Mouse (Mus musculus) intestine, embryonic 15.5 days (tissue): Measurements from ENCODE around the gene Zdhhc19. TPM values are rescaled to one million over a fixed set of nuclear protein-coding genes. Genes with fewer than 3 reads are reported as not detected.

Experiments
- ATAC-seq: fragments of 200-750 bp; cut with Nextera tagmentation; 2 replicates; pipeline ENCODE4 v1.8.0; 2017; ENCODE audit warnings: moderate TSS enrichment, moderate library complexity
- H3K27ac ChIP-seq: fragments of 300-500 bp; sonication (generic); 2 replicates; pipeline ENCODE4 v1.5.1; 2015; ENCODE audit warnings: mild to moderate bottlenecking, inconsistent platforms
- H3K27me3 ChIP-seq: fragments of 300-500 bp; sonication (generic); replicated peaks from 2 replicates; pipeline ENCODE4 v1.6.1; 2015; ENCODE audit warnings: inconsistent platforms
- H3K36me3 ChIP-seq: fragments of 300-500 bp; sonication (generic); 2 replicates; pipeline ENCODE4 v1.6.1; 2015; ENCODE audit warnings: inconsistent platforms
- H3K4me1 ChIP-seq: fragments of 300-500 bp; sonication (generic); replicated peaks from 2 replicates; pipeline ENCODE4 v1.6.1; 2015; ENCODE audit warnings: inconsistent platforms
- H3K4me2 ChIP-seq: fragments of 300-500 bp; sonication (generic); replicated peaks from 2 replicates; pipeline ENCODE4 v1.6.1; 2015; ENCODE audit warnings: mild to moderate bottlenecking, inconsistent platforms
- H3K4me3 ChIP-seq: fragments of 300-500 bp; sonication (generic); replicated peaks from 2 replicates; pipeline ENCODE4 v1.5.1; 2015; ENCODE audit warnings: inconsistent platforms
- H3K9ac ChIP-seq: fragments of 300-500 bp; sonication (generic); 2 replicates; pipeline ENCODE4 v1.6.1; 2015; ENCODE audit warnings: inconsistent platforms
- H3K9me3 ChIP-seq: fragments of 300-500 bp; sonication (generic); 2 replicates; pipeline ENCODE4 v1.6.1; 2016; ENCODE audit warnings: inconsistent platforms
- WGBS: fragments of 180-500 bp; shearing (Covaris S2); methylation state at CpG from one replicate; pipeline ENCODE4 v1.1.7; 2015; 5-methylcytosine and 5-hydroxymethylcytosine counted together
- polyA plus RNA-seq: library from polyadenylated mRNA; unstranded; fragments of >200 nt; fragmentation: Nextera tagmentation; extraction: Ambion mirVana; gene quantifications from 2 replicates; pipeline ENCODE4 v1.2.1, GENCODE M21; 2015

Gene Zdhhc19
- polyA plus RNA-seq, 1 experiment from 2014 or later: 1.1 TPM

DNA sequence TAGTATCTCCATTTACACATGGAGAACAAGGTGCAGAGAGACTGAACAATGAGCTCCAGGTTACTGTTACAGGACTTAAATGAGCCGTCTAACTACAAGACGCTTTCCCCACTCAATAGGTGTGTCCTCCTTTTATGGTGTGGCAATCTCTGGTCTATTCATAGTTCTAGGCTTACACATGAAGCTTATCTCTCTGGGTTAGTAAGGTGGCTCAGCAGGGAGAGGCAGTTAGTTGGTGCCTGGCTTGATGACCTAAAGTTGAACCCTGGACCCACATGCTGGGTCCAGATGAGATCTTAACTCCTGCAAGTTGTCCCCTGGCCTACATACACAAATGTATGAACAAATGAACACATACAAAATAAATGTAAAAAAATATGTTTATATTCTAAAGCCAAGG is 32.6 kb upstream of the Zdhhc19 start:
- H3K36me3 ChIP-seq: 0 out of 2 replicates have a peak, but pooled peaks cover 3% of the 10 kb centered on the region
- H3K4me1 ChIP-seq: no peaks in the 10 kb centered on the region; the same call in 1 of the 2 replicates
- no peak overlapping the region for H3K9ac ChIP-seq
- peak overlapping the region; percentile 57 for H3K27ac ChIP-seq
- no peaks in the 10 kb centered on the region for H3K27me3 ChIP-seq
- WGBS: 60% methylated on average over 2 of the region's 2 CpGs
- H3K4me2 ChIP-seq: no peak overlapping the region
- ATAC-seq: peak; percentile 95
- H3K4me3 ChIP-seq: no peak overlapping the region
- no peaks in the 10 kb centered on the region for H3K9me3 ChIP-seq

DNA sequence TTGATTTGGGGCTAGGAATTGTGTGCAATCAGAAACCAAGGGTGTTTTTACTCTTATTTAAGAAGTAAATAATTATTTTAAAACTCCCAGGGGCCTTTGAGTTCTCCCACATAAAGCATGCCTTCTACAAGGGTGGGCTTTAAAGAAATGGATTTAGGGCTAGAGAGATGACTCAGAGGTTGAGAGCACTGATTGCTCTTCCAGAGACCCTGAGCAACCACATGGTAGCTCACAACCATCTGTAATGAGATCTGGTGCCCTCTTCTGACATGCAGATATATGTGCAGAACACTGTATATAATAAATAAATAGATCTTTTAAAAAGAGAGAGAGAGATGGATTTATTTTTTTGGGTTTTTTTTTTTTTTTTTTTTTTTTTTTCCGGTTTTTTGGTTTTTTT is 31.2 kb upstream of the Zdhhc19 start:
- Histone ChIP-seq H3K4me3 (no peak overlapping the region), H3K9me3 (no peaks in the 10 kb centered on the region), H3K4me1 (no peaks in the 10 kb centered on the region; the same call in 1 of the 2 replicates), H3K9ac (no peak overlapping the region), H3K4me2 (no peak overlapping the region), H3K27me3 (no peaks in the 10 kb centered on the region), H3K36me3 (no peaks in the 10 kb centered on the region), H3K27ac (no peak overlapping the region)
- no peak for ATAC-seq
- WGBS: 0% methylated on average over 1 of the region's 1 CpGs

DNA sequence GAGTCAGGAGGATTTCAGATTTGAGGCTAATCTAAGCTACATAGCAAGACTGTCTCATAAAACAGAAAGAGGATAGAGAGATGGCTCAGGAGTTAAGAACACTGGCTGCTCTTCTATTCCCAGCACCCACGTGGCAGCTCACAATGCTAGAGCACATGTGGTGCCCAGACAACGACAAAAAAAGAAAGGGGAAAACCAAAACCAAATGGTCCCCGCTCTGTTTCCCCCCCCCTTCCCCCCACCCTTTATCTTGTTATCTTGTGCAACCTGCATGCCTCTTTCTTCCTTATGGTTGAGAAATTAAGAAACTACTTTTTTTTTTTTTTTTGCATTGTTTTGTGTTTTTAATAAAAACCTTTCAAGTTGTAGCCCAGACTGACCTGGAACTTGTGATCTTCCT is 27.6 kb upstream of the Zdhhc19 start:
- Histone ChIP-seq H3K9me3 (no peaks in the 10 kb centered on the region), H3K4me3 (no peak overlapping the region), H3K9ac (no peak overlapping the region), H3K4me2 (no peak overlapping the region), H3K27me3 (no peaks in the 10 kb centered on the region), H3K27ac (no peak overlapping the region), H3K4me1 (no peaks in the 10 kb centered on the region; the same call in 1 of the 2 replicates), H3K36me3 (peaks cover 15% of the 10 kb centered on the region; the same call in 1 of the 2 replicates)
- 82% methylated on average over 3 of the region's 3 CpGs for WGBS
- ATAC-seq: no peak

DNA sequence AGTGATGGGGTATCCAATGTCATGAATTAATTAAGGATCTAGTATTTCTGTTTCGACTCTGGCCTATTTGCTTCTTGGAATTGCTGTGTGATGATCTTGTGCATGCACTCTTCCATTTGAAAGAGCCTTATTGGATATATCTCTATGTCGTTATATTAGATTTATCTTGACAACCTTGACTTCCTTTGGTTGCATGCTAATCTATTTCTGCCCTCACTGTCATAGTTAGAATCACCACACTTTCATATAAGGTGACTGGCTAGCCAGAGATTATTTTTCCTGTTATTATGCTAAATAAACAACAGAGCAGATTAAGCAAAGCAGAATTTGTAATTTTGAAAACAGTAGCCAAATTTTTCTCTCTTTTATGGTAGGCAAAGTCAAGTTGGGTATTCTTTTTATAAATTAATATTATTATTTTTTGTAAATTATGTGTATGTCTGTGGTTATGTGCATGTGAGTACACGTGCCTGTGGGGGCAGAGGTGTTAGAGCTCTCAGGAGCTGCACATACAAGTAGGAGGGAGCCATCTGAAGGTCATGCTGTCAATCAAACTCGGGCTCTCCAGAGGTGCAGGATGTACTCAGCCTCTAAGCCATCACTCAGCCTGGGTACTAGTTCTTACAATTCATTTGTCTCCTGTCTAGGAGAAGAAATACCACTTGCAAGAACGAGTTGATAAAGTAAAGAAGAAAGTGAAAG is 26.5 kb upstream of the Zdhhc19 start:
- Histone ChIP-seq H3K9me3 (no peaks in the 10 kb centered on the region), H3K4me1 (no peaks in the 10 kb centered on the region), H3K9ac (no peak overlapping the region), H3K36me3 (peaks cover 15% of the 10 kb centered on the region; the same call in 1 of the 2 replicates), H3K27me3 (no peaks in the 10 kb centered on the region), H3K4me3 (no peak overlapping the region), H3K4me2 (no peak overlapping the region), H3K27ac (no peak overlapping the region)
- ATAC-seq: no peak
- 79% methylated on average over 5 of the region's 5 CpGs for WGBS

DNA sequence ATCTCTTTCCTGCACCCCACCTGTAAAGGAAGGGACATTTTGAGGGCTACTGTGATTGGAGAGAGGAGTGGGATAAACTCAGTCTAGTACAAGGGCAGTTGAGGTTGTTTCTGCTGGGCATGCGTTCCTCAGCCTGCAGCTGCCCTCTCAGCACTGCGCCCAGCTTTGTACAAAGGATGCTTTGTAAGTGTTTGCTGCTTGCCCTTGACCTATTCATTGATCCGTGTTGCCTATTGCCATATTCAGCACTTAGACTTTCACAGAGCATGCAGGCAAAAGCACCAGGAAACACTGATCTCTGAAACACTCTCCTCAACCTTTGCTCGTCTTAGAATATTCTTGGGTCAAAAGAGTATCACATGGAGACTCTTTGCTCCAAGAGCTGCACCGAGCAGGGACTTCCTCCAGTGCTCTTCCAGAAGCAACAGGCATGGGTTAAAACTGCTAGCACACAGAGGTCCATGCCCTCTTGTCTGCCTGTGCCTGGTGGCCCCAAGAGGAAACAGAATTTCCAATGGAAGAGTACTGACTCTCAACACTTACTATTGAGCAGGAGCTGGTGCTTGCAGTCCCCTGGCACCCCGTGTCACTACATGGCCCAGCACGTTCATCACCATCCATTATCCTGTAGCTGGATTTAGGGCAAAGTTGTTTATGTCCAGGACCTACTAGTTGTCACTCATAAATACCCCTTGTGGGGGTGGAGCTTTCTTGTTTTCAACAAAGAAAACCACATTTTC is 23.6 kb upstream of the Zdhhc19 start:
- H3K9me3 ChIP-seq: no peaks in the 10 kb centered on the region
- H3K4me3 ChIP-seq: no peak overlapping the region
- H3K27me3 ChIP-seq: no peaks in the 10 kb centered on the region
- H3K4me2 ChIP-seq: no peak overlapping the region
- WGBS: 69% methylated on average over 7 of the region's 7 CpGs
- ATAC-seq: peak; percentile 12; the same call in 1 of the 2 replicates
- no peak overlapping the region for H3K9ac ChIP-seq
- H3K4me1 ChIP-seq: no peaks in the 10 kb centered on the region
- H3K36me3 ChIP-seq: peaks cover 15% of the 10 kb centered on the region; the same call in 1 of the 2 replicates
- no peak overlapping the region for H3K27ac ChIP-seq

DNA sequence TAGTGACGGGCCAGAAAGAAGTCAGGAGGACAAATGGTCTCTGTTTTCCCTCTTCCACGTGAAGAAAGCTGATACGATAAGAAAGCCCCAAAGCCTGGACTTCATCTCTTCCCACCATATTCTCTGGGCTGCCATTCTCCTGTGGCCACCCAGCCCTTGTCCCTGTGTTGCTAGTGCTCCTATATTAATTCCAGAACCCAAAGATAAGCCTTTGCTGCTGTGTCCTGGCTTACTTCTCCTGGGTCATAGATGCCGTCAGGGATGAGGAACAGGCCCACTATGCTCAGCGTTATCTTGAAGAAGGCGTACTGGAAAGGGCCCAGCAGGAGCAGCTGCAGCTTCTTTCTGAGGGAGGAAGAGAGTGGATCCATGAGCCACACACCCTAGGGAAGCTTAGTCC is 18.8 kb upstream of the Zdhhc19 start:
- Histone ChIP-seq H3K36me3 (peaks cover 5% of the 10 kb centered on the region; the same call in 1 of the 2 replicates), H3K27ac (no peak overlapping the region), H3K27me3 (no peaks in the 10 kb centered on the region), H3K4me2 (no peak overlapping the region), H3K4me1 (no peaks in the 10 kb centered on the region), H3K9me3 (no peaks in the 10 kb centered on the region), H3K9ac (no peak overlapping the region), H3K4me3 (no peak overlapping the region)
- WGBS: 78% methylated on average over 6 of the region's 6 CpGs
- no peak for ATAC-seq

DNA sequence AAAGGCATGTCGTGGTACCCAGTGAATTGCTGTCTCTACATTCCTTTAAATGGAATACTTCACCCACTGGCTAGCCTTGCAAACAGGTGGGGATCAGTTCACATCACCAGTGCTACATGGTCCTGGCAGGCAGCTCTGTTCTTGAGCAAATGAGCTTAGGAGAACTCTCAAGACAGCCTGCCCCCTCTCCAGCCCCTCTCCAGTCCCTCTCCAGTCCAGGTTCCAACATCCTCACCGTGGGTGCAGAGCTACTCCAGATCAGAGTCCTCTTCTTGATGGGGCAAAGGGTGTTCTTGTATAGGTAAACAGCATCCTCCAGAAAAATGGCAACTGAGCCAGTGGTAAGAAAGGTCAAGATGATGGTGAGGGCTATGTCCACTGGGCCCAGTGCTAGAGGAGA is 16.6 kb upstream of the Zdhhc19 start:
- H3K9ac ChIP-seq: no peak overlapping the region
- H3K27ac ChIP-seq: no peak overlapping the region
- no peaks in the 10 kb centered on the region for H3K9me3 ChIP-seq
- no peak overlapping the region for H3K4me3 ChIP-seq
- no peaks in the 10 kb centered on the region for H3K27me3 ChIP-seq
- WGBS: 79% methylated on average over 2 of the region's 2 CpGs
- H3K4me2 ChIP-seq: no peak overlapping the region
- ATAC-seq: no peak
- H3K4me1 ChIP-seq: 0 out of 2 replicates have a peak, but pooled peaks cover 2% of the 10 kb centered on the region
- H3K36me3 ChIP-seq: no peaks in the 10 kb centered on the region

DNA sequence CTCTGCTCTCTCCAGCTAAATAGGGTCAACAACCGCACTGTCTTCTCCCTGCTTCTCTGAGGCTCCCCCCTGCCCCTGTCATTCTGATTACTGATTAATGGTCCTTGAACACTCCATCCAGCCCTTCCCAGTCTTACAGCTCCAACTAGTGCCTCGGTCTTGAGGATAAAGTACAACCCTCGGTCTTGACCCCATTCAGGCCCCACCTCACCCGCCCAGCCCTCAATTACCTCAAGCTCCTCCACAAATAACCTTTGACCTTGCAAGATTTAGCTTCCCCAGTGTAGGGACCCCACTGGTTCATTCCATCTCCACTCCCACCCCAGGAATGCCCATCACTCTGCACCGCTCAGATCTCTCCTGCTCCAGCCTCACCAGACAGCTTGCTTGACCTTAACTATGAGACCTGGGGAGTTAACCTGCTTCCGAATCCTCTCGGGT is 11.6 kb upstream of the Zdhhc19 start:
- ATAC-seq: peak; percentile 87
- Histone ChIP-seq H3K4me2 (peak overlapping the region; percentile 50), H3K9me3 (no peaks in the 10 kb centered on the region), H3K36me3 (no peaks in the 10 kb centered on the region), H3K4me1 (0 out of 2 replicates have a peak, but pooled peaks cover 2% of the 10 kb centered on the region), H3K27ac (peak overlapping the region; percentile 81), H3K27me3 (no peaks in the 10 kb centered on the region), H3K9ac (no peak overlapping the region), H3K4me3 (no peak overlapping the region)
- 14% methylated on average over 7 of the region's 7 CpGs for WGBS

DNA sequence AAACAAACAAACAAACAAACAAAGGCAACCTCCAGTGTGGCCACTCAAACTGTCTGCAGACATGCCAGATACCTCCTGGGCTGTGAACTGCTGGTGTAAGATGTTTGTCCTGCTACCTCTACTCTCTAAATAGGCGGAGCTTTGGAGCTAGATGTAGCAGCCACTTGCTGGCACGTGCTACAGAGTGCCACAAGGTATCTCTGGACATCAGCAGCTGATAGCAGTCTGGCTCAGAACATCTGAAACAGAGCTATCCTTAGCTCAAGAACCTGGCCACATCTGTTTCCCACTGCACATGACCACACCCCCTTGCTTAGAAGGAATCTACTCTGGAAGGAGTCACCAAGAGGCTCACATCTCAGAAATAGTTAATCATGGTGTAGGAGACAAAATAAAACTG is 10.9 kb upstream of the Zdhhc19 start:
- peak overlapping the region; percentile 50 for H3K4me2 ChIP-seq
- no peak for ATAC-seq
- WGBS: 49% methylated on average over 2 of the region's 2 CpGs
- H3K9ac ChIP-seq: 0 out of 2 replicates have a peak overlapping the region, but pooled peaks have one; percentile 30
- no peaks in the 10 kb centered on the region for H3K27me3 ChIP-seq
- H3K4me3 ChIP-seq: peak overlapping the region; percentile 25
- no peaks in the 10 kb centered on the region for H3K9me3 ChIP-seq
- H3K36me3 ChIP-seq: no peaks in the 10 kb centered on the region
- peak overlapping the region; percentile 81 for H3K27ac ChIP-seq
- 0 out of 2 replicates have a peak, but pooled peaks cover 2% of the 10 kb centered on the region for H3K4me1 ChIP-seq

DNA sequence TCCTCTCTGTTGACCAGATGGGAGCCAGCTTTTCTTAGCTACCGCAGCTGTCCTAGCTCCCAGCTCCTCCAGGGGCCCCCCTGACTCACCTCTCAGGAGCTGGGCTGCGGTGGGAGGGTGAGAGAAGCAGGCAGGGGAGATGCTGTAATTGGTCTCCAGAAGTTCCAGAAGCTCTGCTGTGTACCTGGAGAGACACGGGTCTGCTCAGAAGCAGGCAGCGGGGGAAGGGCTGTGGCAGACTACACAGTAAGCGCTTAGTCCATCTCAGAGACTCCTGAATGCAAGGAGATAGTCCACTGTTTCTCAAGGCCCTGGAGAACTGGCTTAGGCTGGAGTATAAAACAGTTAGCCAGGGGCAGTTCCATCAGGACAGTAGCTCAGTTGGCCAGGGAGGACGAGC is 10.0 kb upstream of the Zdhhc19 start:
- H3K27ac ChIP-seq: peak overlapping the region; percentile 81
- no peaks in the 10 kb centered on the region for H3K27me3 ChIP-seq
- H3K4me1 ChIP-seq: 0 out of 2 replicates have a peak, but pooled peaks cover 2% of the 10 kb centered on the region
- H3K9ac ChIP-seq: peak overlapping the region; percentile 30; the same call in 1 of the 2 replicates
- ATAC-seq: no peak
- peak overlapping the region; percentile 25 for H3K4me3 ChIP-seq
- no peaks in the 10 kb centered on the region for H3K36me3 ChIP-seq
- H3K4me2 ChIP-seq: peak overlapping the region; percentile 50
- no peaks in the 10 kb centered on the region for H3K9me3 ChIP-seq
- WGBS: 54% methylated on average over 6 of the region's 6 CpGs

DNA sequence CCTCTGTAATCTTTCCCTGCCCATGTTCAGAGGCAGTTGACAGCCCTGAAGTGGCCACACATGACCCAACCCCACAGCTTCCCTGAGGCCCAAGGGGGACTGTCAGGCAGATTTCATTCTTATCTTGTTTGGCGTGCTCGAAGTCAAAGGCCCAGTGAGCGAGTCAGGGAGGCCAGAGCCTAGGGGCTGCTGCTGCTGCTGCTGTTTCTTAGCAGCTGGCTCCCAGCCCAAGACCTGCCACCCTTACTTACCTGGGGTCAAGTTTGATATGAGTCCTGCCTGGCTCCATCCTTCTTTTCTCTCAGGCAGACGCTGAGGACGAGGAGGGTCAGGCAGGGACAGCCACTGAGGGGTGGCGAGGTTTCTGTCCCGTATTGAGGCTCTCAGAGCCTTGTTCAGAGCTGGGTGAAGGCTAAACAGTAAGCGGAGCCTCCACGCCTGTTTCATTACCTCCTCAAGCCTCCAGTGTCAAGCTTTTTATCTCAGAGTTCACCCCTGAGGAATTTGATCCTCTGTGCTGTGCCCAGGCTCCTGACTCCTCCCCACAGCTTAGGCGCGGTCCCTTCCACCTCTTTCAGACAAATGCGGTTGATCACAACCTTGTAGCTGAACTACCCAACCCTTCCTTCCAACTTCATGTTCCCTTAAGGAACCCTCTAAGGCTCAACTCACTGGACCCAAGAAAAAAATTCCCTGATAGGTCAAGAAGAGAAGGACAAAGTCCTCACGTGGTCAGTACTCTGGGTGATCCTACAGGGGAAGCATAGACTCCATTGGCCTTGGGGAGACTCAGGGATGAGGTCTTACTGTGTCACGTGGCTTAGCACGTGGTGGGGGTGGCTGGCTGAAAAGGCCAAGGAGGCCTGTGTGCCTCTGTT is 8.6 kb upstream of the Zdhhc19 start, which contains the start of gene Slc51a:
Gene Slc51a, minus strand, starts transcription at position 646 of the 878 bp plus-strand sequence.
- Histone ChIP-seq H3K9me3 (no peaks in the 10 kb centered on the region), H3K27me3 (no peaks in the 10 kb centered on the region), H3K36me3 (no peaks in the 10 kb centered on the region), H3K4me3 (peak within 1 kb of the TSS; percentile 22), H3K4me2 (peak within 1 kb of the TSS; percentile 47), H3K4me1 (0 out of 2 replicates have a peak, but pooled peaks cover 2% of the 10 kb centered on the region), H3K9ac (no peak within 1 kb of the TSS), H3K27ac (peak within 1 kb of the TSS; percentile 87)
- WGBS: 33% methylated on average over 15 of the region's 15 CpGs
- peak; percentile 78 for ATAC-seq
